Mouse (Mus musculus): ENCODE results near the gene Msi2. TPM values are rescaled to one million over a fixed set of nuclear protein-coding genes. Genes with fewer than 3 reads are reported as not detected.

Gene Msi2
- total and polyA plus RNA-seq, 2 experiments from 2014 or later, result 26.9 to 133 TPM

- TF ChIP-seq CTCF (IDR thresholded peaks at IDR 0.05), result no peak
- H3K4me1 ChIP-seq (ENCODE audit: insufficient read depth, low read length), result no peaks in the 10 kb centered on the region
- 90% methylated on average over 13 of the region's 13 CpGs for WGBS
- H3K27ac ChIP-seq (ENCODE audit: low read depth, low read length), result no peak overlapping the region
- H3K4me3 ChIP-seq (ENCODE audit: low read depth, low read length), result no peak overlapping the region
- no peaks in the 10 kb centered on the region for H3K27me3 ChIP-seq (ENCODE audit: insufficient read depth, low read length)
- no peak for DNase-seq (ENCODE audit: low spot score)
- no peak overlapping the region for H3K4me2 ChIP-seq (ENCODE audit: low read depth, low read length, poor library complexity, severe bottlenecking)
- no peaks in the 10 kb centered on the region for H3K9me3 ChIP-seq (ENCODE audit: low read length)
- ATAC-seq (ENCODE audit: low FRiP score), result no peak
- H3K36me3 ChIP-seq (ENCODE audit: insufficient read depth, low read length), result no peaks in the 10 kb centered on the region
- H3K9ac ChIP-seq (replicated peaks; ENCODE audit: low read length, poor library complexity, severe bottlenecking), result no peak overlapping the region
These were observed 21.4 kb upstream of the Msi2 start for GRCm38 (mm10) chr11:88739574-88740295.

- TF ChIP-seq CTCF (IDR thresholded peaks at IDR 0.05), result no peak
- H3K36me3 ChIP-seq (ENCODE audit: insufficient read depth, low read length), result no peaks in the 10 kb centered on the region
- no peak overlapping the region for H3K4me3 ChIP-seq (ENCODE audit: low read depth, low read length)
- 51% methylated on average over 5 of the region's 5 CpGs for WGBS
- H3K4me1 ChIP-seq (ENCODE audit: insufficient read depth, low read length), result no peaks in the 10 kb centered on the region
- ATAC-seq (ENCODE audit: low FRiP score), result no peak
- no peaks in the 10 kb centered on the region for H3K27me3 ChIP-seq (ENCODE audit: insufficient read depth, low read length)
- H3K27ac ChIP-seq (ENCODE audit: low read depth, low read length), result no peak overlapping the region
- no peak overlapping the region for H3K4me2 ChIP-seq (ENCODE audit: low read depth, low read length, poor library complexity, severe bottlenecking)
- H3K9ac ChIP-seq (replicated peaks; ENCODE audit: low read length, poor library complexity, severe bottlenecking), result no peak overlapping the region
- no peaks in the 10 kb centered on the region for H3K9me3 ChIP-seq (ENCODE audit: low read length)
- DNase-seq (ENCODE audit: low spot score), result no peak
These were observed 11.1 kb upstream of the Msi2 start for GRCm38 (mm10) chr11:88729363-88729762.

- 1% methylated on average over 6 of the region's 6 CpGs for WGBS
- Histone ChIP-seq H3K4me3 (ENCODE audit: low read depth, low read length) (no peak overlapping the region), H3K9me3 (ENCODE audit: low read length) (no peaks in the 10 kb centered on the region), H3K4me1 (ENCODE audit: insufficient read depth, low read length) (no peaks in the 10 kb centered on the region), H3K36me3 (ENCODE audit: insufficient read depth, low read length) (no peaks in the 10 kb centered on the region), H3K27ac (ENCODE audit: low read depth, low read length) (no peak overlapping the region), H3K27me3 (ENCODE audit: insufficient read depth, low read length) (no peaks in the 10 kb centered on the region), H3K4me2 (ENCODE audit: low read depth, low read length, poor library complexity, severe bottlenecking) (no peak overlapping the region), H3K9ac (replicated peaks; ENCODE audit: low read length, poor library complexity, severe bottlenecking) (no peak overlapping the region)
- peak; percentile 99 for TF ChIP-seq CTCF (IDR thresholded peaks at IDR 0.05)
- DNase-seq (ENCODE audit: low spot score) (peak; percentile 83), ATAC-seq (ENCODE audit: low FRiP score) (no peak)
These were observed 10.2 kb upstream of the Msi2 start for GRCm38 (mm10) chr11:88728508-88728890.

GRCm38 (mm10) chr11:88727768-88728507 is 9.6 kb upstream of the Msi2 start:
- H3K9me3 ChIP-seq (ENCODE audit: low read length), result no peaks in the 10 kb centered on the region
- H3K27me3 ChIP-seq (ENCODE audit: insufficient read depth, low read length), result no peaks in the 10 kb centered on the region
- no peaks in the 10 kb centered on the region for H3K36me3 ChIP-seq (ENCODE audit: insufficient read depth, low read length)
- TF ChIP-seq CTCF (IDR thresholded peaks at IDR 0.05), result no peak
- 45% methylated on average over 20 of the region's 20 CpGs for WGBS
- DNase-seq (ENCODE audit: low spot score), result no peak
- no peak overlapping the region for H3K27ac ChIP-seq (ENCODE audit: low read depth, low read length)
- H3K4me2 ChIP-seq (ENCODE audit: low read depth, low read length, poor library complexity, severe bottlenecking), result no peak overlapping the region
- H3K4me1 ChIP-seq (ENCODE audit: insufficient read depth, low read length), result no peaks in the 10 kb centered on the region
- no peak overlapping the region for H3K9ac ChIP-seq (replicated peaks; ENCODE audit: low read length, poor library complexity, severe bottlenecking)
- H3K4me3 ChIP-seq (ENCODE audit: low read depth, low read length), result no peak overlapping the region
- no peak for ATAC-seq (ENCODE audit: low FRiP score)

- Histone ChIP-seq H3K4me1 (ENCODE audit: insufficient read depth, low read length) (no peaks in the 10 kb centered on the region), H3K27ac (ENCODE audit: low read depth, low read length) (no peak overlapping the region), H3K9me3 (ENCODE audit: low read length) (no peaks in the 10 kb centered on the region), H3K4me3 (ENCODE audit: low read depth, low read length) (no peak overlapping the region), H3K27me3 (ENCODE audit: insufficient read depth, low read length) (no peaks in the 10 kb centered on the region), H3K4me2 (ENCODE audit: low read depth, low read length, poor library complexity, severe bottlenecking) (no peak overlapping the region), H3K36me3 (ENCODE audit: insufficient read depth, low read length) (no peaks in the 10 kb centered on the region), H3K9ac (replicated peaks; ENCODE audit: low read length, poor library complexity, severe bottlenecking) (no peak overlapping the region)
- 53% methylated on average over 10 of the region's 10 CpGs for WGBS
- no peak for ATAC-seq (ENCODE audit: low FRiP score)
- no peak for TF ChIP-seq CTCF (IDR thresholded peaks at IDR 0.05)
- DNase-seq (ENCODE audit: low spot score), result no peak
These were observed 2.9 kb upstream of the Msi2 start for GRCm38 (mm10) chr11:88721144-88721636.
